Mouse (Mus musculus) liver, adult 2 months (tissue): Measurements from ENCODE around the gene Krtdap. TPM values are rescaled to one million over a fixed set of nuclear protein-coding genes. Genes with fewer than 3 reads are reported as not detected.

Source experiments
- DNase-seq: peaks from one replicate; pipeline ENCODE4 v3.0.0-alpha.2; 2011; ENCODE audit warnings: low read depth, low spot score; ENCODE audit errors: extremely low read depth
- H3K27ac ChIP-seq: fragments of 200-500 bp; replicated peaks from 2 replicates; pipeline ENCODE4 v1.5.1; 2012; ENCODE audit warnings: low read depth, mild to moderate bottlenecking, control low read depth, inconsistent platforms, low read length; ENCODE audit not compliant: insufficient read depth
- H3K27me3 ChIP-seq: fragments of 200-500 bp; 2 replicates; pipeline ENCODE4 v1.6.1; 2012; ENCODE audit warnings: mild to moderate bottlenecking, moderate library complexity, low read length, inconsistent platforms; ENCODE audit not compliant: control insufficient read depth, insufficient read depth
- H3K36me3 ChIP-seq: fragments of 200-500 bp; 2 replicates; pipeline ENCODE4 v1.6.1; 2012; ENCODE audit warnings: low read length, inconsistent platforms; ENCODE audit not compliant: control insufficient read depth, insufficient read depth
- H3K4me1 ChIP-seq: fragments of 200-500 bp; 2 replicates; pipeline ENCODE4 v1.6.1; 2011; ENCODE audit warnings: low read length; ENCODE audit not compliant: control insufficient read depth, insufficient read depth
- H3K4me3 ChIP-seq: fragments of 200-500 bp; 2 replicates; pipeline ENCODE4 v1.5.1; 2011; ENCODE audit warnings: low read depth, mild to moderate bottlenecking, control low read depth, low read length, moderate library complexity; ENCODE audit not compliant: insufficient read depth
- H3K79me2 ChIP-seq: fragments of 200-500 bp; 2 replicates; pipeline ENCODE4 v1.6.1; 2012; ENCODE audit warnings: inconsistent platforms, mild to moderate bottlenecking, low read length, moderate library complexity; ENCODE audit not compliant: control insufficient read depth, insufficient read depth
- H3K9ac ChIP-seq: fragments of 200-500 bp; 2 replicates; pipeline ENCODE4 v1.6.1; 2012; ENCODE audit warnings: low read depth, mild to moderate bottlenecking, control low read depth, inconsistent platforms, low read length
- CTCF ChIP-seq: fragments of 200-500 bp; IDR thresholded peaks from 2 replicates; pipeline ENCODE4 v1.5.1; 2011; ENCODE audit warnings: low read depth, low read length, control low read depth
- POLR2A ChIP-seq: fragments of 200-500 bp; IDR thresholded peaks from 2 replicates; pipeline ENCODE4 v1.6.1; 2011; ENCODE audit warnings: low read length, control low read depth; ENCODE audit not compliant: insufficient read depth; ENCODE audit errors: extremely low read depth
- WGBS: fragments of 180-500 bp; shearing (Covaris S2); methylation state at CpG from one replicate; pipeline ENCODE4 v1.1.7; 2018; 5-methylcytosine and 5-hydroxymethylcytosine counted together
- polyA plus RNA-seq: library from polyadenylated mRNA; depleted of rRNA; stranded (reverse); fragments of >200 nt; gene quantifications from 2 replicates; pipeline ENCODE4 v1.2.3, GENCODE M21; 2012
- total RNA-seq: library from RNA; depleted of rRNA; stranded (reverse); fragments of >200 nt; gene quantifications from 2 replicates; pipeline ENCODE4 v1.2.3, GENCODE M21; 2014

Krtdap gene
- total and polyA plus RNA-seq, 2 experiments, result not detected

DNA sequence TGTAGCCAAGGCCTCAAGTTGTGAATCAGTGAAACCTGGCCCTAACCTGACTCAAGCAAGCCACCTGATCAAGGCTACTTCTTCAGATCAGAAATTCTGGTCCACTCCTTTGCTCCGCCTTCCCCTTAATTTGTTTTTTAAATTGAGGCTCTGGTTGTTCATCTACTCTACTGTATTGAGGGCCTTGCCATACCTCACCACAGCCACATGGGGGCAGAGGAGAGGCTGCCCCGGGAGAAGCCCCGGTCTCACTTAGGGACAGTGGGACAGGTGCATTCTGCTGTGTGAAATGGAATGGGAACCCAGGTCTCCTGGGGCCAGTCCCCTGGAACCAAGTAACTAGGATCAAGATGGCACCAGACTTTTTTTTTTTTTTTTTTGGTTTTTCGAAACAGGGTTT, 5.9 kb upstream of the Krtdap start:
- H3K36me3 ChIP-seq, result no peaks in the 10 kb centered on the region
- TF ChIP-seq POLR2A (no peak), CTCF (peak; percentile 85)
- H3K27me3 ChIP-seq, result no peaks in the 10 kb centered on the region
- H3K27ac ChIP-seq, result no peak overlapping the region
- H3K79me2 ChIP-seq, result no peaks in the 10 kb centered on the region
- DNase-seq, result peak; percentile 5
- no peak overlapping the region for H3K4me3 ChIP-seq
- 62% methylated on average over 4 of the region's 4 CpGs for WGBS
- H3K9ac ChIP-seq, result no peak overlapping the region
- no peaks in the 10 kb centered on the region for H3K4me1 ChIP-seq

DNA sequence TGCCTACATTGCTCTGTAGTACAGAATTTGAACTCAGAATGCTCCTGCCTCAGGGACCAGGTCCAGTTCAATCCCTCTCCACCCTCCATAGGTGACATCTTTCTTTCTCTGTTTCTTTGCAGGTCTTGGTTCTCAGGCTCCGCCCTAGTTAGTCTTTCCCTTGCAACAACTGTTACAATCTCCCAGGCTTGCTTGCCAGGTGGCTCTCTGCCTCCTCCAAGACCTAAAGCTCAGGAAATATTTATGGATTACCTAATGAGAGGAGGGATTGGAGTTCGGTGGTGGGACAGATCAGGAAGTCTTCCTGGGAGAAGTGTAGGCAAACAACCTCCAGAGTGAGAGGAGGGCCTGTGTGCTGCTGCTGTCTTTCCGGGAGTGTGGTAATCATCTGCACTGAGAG, 5.0 kb upstream of the Krtdap start:
- H3K4me1 ChIP-seq, result no peaks in the 10 kb centered on the region
- no peak for TF ChIP-seq POLR2A
- TF ChIP-seq CTCF, result no peak
- H3K36me3 ChIP-seq, result no peaks in the 10 kb centered on the region
- no peaks in the 10 kb centered on the region for H3K79me2 ChIP-seq
- H3K9ac ChIP-seq, result no peak overlapping the region
- DNase-seq, result no peak
- H3K4me3 ChIP-seq, result no peak overlapping the region
- no peaks in the 10 kb centered on the region for H3K27me3 ChIP-seq
- 71% methylated on average over 3 of the region's 3 CpGs for WGBS
- no peak overlapping the region for H3K27ac ChIP-seq

DNA sequence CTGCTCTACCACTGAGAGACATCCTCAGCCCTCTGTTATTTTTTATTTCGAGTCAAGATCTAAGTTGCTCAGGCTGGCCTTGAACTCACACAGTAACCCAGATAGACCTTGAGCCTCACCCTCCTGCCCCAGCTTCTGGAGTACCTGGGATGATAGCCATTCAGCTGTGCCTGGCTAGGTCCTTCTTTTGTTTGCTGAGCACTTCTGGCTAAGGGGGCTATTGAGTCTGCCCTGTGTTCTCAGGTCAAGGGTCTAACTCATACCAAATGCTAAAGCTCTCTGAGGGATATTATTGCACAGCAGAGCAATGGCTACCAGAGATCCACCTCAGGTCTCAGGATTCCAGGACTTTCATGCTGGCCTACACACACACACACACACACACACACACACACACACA, 2.5 kb upstream of the Krtdap start:
- H3K4me3 ChIP-seq, result no peak overlapping the region
- no peak for TF ChIP-seq POLR2A
- H3K79me2 ChIP-seq, result no peaks in the 10 kb centered on the region
- no peak for DNase-seq
- no peaks in the 10 kb centered on the region for H3K4me1 ChIP-seq
- 47% methylated on average over 1 of the region's 1 CpGs for WGBS
- no peaks in the 10 kb centered on the region for H3K36me3 ChIP-seq
- H3K27ac ChIP-seq, result no peak overlapping the region
- H3K9ac ChIP-seq, result no peak overlapping the region
- H3K27me3 ChIP-seq, result no peaks in the 10 kb centered on the region

- TF ChIP-seq POLR2A (no peak), CTCF (no peak)
- Histone ChIP-seq H3K27ac (no peak overlapping the region), H3K4me1 (no peaks in the 10 kb centered on the region), H3K36me3 (no peaks in the 10 kb centered on the region), H3K9ac (no peak overlapping the region), H3K4me3 (no peak overlapping the region), H3K79me2 (no peaks in the 10 kb centered on the region), H3K27me3 (no peaks in the 10 kb centered on the region)
- WGBS, result 85% methylated on average over 13 of the region's 13 CpGs
- DNase-seq, result no peak
Measured at GRCm38 (mm10) chr7:30785721-30786546, 1.8 kb upstream of the Krtdap start.

GRCm38 (mm10) chr7:30790141-30790540, 2.4 kb downstream of the Krtdap start:
- no peaks in the 10 kb centered on the region for H3K79me2 ChIP-seq
- no peaks in the 10 kb centered on the region for H3K27me3 ChIP-seq
- WGBS, result 74% methylated on average over 10 of the region's 10 CpGs
- TF ChIP-seq POLR2A (no peak), CTCF (no peak)
- no peak overlapping the region for H3K9ac ChIP-seq
- H3K36me3 ChIP-seq, result no peaks in the 10 kb centered on the region
- no peak overlapping the region for H3K4me3 ChIP-seq
- no peaks in the 10 kb centered on the region for H3K4me1 ChIP-seq
- DNase-seq, result no peak
- no peak overlapping the region for H3K27ac ChIP-seq

GRCm38 (mm10) chr7:30791921-30792320, 4.2 kb downstream of the Krtdap start:
- WGBS, result 16% methylated on average over 9 of the region's 9 CpGs
- peak; percentile 63 for DNase-seq

More at GRCm38 (mm10) chr7:30791921-30792320, 4.2 kb downstream of the Krtdap start:
- H3K9ac ChIP-seq, result no peak overlapping the region
- no peaks in the 10 kb centered on the region for H3K27me3 ChIP-seq
- H3K4me3 ChIP-seq, result no peak overlapping the region
- H3K4me1 ChIP-seq, result no peaks in the 10 kb centered on the region
- H3K79me2 ChIP-seq, result no peaks in the 10 kb centered on the region
- TF ChIP-seq POLR2A (no peak), CTCF (no peak)
- no peak overlapping the region for H3K27ac ChIP-seq
- no peaks in the 10 kb centered on the region for H3K36me3 ChIP-seq
